Mouse (Mus musculus): ENCODE data around the gene Ost4. TPM values are rescaled to one million over a fixed set of nuclear protein-coding genes. Genes with fewer than 3 reads are reported as not detected.

The Ost4 gene
- polyA plus RNA-seq (2017; shearing (Covaris generic)), result 100 to 1,000 TPM; 277 to 289 TPM

DNA sequence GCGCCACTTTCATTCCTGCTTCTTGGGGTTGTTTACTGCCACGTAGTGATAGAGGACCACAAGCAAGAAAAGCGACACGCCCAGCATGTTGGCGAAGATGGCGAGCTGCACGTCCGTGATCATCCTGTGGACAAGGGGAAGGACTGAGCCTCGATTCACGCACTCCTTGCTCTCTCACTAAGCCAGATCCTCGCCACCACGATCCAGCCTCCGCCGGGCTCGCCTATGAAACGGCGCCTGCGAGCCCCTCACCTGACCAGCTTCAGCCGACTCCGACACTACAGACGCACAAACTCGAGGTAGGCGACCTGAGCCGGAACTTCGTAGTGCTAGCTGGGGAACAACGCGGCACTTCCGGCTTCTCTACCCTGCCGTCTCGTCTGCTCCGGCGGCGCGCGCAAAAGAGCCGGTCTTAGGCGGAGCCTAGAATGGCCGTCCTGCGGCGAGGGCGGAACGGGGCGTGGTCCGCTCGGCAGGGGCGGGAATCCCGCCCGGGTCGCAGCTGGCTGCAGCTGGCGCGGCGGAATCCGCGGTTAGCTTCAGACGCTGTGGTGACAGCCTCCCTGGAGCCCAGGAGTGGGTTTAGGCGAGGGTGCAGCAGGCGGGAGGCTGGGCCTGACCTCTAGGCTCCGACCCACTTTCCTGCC is at the start of gene Ost4:
TSS of gene Ost4 (minus strand) at position 376 of the 647 bp plus-strand sequence.
- peak; percentile 98 for ATAC-seq

DNA sequence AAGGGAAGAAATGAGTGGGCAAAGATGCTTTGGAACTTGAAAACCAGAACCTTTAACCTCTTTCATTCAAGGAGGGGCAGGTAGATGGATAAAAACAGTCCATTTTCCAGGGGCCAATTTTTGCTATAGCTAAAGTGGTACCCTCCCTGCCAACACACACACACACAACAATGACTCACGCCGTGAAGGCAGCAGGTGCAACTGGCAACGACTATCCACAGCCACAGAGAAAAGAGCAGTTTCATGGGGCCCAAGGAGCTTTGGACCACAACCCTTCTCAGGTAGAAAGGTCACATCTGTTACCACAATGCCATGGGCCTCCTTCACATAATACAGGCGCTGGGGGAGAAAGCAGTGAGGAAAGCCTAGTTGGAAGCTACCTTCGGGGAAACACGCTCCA is 48.2 kb upstream of the Ost4 start:
- ATAC-seq, result no peak

DNA sequence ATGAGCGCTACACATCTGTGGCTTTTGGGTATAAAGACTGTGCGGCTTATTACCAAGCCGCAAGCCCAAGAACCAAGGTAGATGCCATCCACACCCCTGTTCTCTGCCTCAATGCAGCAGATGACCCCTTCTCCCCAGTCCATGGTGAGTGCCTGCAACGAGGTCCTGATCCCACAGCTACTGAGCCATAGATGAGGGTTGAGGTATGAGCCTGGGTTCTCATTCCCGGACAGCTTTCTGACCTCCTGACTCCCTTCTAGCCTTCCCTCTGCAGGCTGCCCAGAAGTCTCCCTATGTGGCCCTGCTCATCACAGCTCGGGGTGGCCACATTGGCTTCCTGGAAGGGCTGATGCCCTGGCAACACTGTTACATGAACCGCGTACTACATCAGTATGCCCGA is 47.0 kb upstream of the Ost4 start:
- ATAC-seq, result no peak

DNA sequence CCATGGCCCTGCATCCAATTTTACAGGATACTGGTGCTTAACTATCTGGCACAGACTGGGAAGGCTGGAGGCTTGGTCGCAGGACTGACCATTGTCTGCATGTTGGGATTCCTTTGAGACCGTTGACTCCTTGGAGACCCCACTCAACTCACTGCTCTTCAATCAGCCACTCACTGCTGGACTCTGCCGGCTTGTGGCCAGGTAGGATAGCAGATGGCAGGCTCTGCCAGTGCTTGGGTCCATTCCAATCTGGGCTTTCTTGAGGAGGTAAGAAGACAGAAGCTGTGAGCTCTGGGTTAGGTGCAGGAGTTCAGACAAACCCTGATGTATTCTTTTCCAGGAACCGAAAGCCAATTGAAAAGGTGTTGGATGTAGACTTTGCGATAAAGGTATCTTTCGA is 46.5 kb upstream of the Ost4 start:
- ATAC-seq, result no peak

DNA sequence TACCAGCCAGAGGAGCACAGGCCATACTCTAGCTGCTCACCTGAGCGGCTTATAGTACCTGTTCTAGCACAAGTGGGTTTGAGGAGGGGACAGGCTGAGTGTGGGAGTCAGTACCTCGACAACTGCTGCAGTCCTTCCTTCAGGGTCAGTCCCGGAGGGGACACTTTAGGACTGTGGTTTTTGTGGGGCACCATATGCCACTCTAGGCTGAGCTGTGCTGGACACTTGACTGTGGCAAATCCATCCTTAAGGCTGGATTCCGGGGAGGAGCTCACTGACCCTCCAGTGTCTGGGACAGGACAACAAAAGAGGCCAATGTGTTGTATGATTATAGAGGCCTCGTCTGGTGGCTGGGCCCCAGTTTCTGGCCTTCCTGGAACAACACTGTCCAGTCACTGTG is 45.0 kb upstream of the Ost4 start:
- no peak for ATAC-seq

DNA sequence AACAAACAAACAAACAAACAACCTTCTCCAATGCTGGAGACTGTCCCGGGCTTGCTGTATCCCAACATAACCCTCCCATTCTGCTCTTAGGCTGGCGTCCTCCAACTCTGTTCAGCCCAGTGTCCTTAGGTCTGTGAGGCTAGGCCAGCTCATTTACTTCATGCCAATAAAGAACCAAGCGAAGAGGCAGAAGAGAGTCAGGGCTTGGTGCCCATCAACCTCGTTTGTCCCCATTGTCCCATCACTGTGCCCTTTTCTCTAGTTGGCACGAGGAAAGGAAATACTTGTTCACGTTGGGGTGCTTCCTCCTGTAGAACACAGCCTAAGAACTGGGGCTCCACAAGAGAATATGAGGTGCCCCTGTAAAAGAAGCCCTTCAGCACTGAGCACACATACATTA is 44.1 kb upstream of the Ost4 start:
- no peak for ATAC-seq

DNA sequence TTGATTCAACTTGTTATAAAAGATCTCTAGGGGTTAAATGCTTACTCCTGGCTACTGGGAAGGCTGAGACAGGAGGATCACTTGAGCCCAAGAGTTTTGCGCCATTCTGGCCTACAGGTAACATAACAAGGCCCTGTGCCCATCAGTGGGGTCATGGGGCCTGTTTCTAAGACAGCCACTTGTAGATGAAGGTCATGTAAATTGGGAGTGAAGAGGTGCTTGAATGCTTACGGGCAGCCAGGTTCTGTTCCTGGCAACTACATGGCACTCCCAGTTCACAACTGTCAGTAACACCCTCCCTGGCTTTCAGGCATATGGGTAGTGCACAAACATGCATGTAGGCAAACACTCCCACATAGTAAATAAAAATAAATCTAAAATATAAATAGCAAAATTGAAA is 43.3 kb upstream of the Ost4 start:
- ATAC-seq, result no peak

DNA sequence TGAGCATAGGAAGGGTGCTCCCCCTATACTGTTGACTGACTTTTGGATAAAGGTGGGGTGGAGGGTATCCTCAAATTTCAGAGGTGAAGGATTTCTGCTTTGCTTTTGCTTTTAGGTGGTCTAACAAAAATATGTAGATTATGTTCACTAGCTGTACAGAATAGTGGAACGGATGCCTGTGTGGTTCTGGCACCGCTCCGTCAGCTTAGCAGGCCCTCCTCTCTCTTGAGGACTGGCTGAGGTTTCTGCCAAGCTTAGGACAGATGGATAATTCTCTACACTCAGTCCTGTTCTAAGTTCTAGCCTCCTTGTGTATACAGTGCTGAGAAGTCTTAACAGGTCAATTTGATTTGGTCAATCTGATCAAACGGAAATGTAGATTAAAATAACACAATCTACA is 42.9 kb upstream of the Ost4 start:
- no peak for ATAC-seq

DNA sequence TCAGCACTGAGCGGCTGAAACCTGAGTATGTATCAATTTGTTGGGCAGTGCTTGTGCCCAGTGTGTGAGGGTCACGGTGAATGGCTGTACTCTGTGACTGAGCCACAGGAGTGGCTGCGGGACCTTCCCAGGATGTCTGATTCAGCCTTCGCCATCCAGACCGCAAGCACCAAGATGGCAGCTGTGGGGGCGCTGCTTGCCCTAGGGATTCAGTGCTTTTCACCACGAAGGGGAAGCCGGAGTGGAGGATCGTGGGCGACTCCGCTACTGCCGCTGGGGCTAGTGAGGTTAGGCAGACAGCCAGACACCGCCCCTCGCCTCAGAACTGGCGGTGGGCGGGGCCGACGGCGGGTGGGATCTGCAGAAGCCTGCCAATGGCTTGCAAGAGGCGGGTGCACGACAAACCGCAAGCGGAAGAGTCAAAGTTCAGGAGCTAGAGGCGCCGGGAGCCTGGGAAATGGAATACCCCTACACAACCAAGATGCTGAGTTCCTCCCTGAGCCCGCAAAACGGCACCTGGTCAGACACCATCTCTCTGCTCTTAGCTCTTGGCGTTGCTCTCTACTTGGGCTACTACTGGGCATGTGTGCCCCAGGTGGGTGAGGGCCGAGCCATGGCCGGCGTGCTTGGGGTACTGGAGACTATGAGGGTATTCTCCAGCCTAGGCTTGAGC is 42.2 kb upstream of the Ost4 start:
- peak; percentile 92 for ATAC-seq

DNA sequence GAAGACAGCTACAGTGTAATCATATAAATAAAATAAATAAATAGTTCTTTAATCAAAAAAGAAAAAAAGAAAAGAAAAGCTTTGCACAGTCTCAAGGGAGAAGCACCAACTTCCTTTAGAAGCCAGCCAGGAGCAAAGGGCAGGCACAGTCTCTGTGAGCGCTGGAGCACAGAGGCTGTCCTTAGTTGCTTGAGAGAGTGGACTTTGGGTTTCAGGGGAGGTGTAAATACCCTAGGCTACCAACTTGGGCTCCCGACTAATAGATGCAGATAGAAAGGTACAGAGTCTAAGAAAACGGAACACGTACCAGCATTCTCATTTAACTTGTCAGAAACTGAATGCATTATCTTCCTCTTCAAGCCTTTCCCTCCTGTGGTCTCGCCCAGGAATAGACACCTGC is 41.0 kb upstream of the Ost4 start:
- ATAC-seq, result no peak

DNA sequence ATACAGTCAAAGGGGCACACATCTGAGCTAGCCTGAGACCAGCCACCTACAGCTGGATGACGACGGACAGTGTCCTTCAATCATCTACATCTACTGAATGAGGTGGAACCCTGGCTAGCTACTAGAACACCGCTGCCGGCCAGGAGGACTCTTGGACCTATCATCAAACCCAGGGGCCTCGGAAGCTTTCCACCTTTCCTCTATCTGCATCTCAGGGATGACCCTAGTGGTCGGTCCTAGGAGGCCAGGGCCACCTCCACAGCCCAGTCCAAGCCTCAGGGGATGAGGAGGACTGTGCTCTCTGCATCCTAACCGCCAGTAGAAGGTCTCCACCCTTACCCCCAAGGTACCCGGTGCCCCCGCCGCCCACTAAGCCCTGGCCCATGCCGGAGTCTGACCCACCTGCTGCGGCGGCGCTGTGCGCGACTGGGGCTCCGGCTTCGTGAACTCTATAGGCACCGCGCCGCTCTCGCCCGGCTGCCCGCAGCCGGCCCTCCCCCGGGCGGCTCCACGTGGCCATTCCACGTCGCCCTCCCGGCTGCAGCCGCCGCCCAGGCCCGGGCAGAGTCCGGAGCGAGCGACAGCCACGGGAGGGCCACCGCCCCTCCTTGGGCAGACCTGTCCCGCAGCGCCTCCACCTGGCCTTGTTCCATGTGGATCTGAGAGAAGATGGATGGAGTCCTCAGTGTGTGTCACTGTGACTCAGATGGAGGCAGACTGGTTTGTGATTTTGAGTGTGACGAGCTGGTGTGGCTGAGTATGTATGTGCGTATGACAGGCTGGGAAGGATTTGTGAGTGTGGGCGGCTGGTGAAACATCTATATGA is 37.6 kb upstream of the Ost4 start, which contains the start of gene Cgref1:
TSS of gene Cgref1 (minus strand) at position 636 of the 826 bp plus-strand sequence.
- no peak for ATAC-seq

DNA sequence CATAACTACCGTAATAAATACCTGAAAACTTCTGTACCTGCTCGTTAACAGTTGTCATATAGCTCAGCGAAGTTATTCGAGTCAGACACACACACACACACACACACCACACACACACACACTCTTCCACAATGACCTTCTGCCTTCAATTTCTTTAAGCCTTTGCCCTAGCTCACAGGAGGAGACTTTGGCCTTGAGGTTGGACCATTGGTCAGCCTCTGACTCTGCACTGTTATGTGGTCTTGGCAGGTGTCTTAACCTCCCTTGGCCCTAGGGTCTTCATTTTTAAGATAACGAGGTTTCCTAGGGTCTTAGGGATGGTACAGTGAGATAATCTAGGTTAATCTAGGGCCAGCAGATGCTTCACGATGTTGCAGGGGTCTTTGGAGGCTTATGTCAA is 36.8 kb upstream of the Ost4 start:
- no peak for ATAC-seq

DNA sequence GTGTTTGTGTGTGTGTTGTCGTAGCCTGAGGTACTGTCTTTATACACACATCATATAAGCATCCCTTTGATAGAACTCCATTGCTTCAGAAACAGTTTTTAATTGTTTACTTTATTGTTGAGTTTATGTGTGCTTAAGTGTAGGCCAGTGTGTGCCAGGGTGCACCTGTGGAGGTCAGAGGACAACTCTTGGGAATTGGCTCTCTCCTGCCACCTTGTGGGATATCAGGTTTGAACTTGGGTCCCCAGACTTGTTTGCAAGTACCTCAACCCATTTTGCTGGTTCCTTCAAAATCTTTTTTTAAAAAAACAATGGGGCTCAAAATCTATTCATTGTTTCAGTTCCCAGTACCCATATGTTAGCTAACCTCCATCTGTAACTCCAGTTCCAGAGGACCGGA is 35.4 kb upstream of the Ost4 start:
- ATAC-seq, result no peak

DNA sequence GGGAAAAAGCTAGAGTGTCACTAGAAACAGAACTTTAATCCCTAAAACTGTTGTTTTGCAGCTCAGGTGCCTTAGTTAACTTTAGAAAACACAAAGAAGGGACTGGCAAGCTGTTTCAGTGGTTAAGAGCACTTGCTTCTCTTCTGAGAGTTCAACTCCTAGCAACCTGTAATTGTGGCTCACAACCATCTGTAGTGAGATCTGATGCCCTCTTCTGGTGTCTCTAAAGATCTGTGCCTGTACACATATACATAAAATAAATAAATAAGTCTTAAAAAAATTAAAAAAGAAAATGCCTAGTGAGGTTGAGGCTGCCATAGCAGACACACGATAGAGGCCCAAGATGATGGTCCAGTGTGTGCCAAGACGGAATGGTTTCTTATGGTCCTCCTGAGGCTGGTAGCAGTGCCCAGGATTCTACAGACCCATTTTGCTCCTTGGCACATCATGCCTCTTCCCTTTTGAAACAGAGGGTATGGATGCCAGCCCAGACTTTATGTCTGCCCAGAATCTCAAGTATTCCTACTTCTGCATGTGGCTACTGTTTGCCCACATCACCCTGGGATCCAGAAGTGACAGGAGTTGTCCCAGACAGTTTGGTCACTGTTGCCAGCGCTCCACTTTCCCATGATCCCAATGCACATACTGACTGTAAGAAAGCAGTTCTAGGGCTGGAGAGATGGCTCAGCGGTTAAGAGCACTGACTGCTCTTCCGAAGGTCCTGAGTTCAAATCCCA is 27.3 kb upstream of the Ost4 start:
- ATAC-seq, result no peak

DNA sequence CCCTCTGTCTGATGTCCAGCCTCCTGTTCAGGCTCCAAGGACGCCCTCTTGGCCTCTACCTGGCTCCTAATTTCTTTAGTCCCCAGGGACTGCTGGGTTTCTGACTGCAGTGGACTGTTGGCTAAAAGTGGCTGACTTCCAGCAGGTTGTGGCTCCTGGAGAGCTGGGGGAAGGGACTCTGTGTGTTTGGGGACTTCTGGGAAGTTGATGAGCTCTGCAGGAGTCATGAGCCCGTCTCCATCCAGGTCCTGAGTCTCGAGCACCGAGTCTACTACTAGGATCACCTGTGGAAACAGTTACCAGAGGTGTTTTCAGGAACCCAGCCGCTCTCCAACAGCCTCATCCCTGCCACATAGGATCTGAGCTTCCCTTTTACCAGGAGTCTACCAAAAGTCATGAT is 26.1 kb upstream of the Ost4 start:
- ATAC-seq, result no peak

DNA sequence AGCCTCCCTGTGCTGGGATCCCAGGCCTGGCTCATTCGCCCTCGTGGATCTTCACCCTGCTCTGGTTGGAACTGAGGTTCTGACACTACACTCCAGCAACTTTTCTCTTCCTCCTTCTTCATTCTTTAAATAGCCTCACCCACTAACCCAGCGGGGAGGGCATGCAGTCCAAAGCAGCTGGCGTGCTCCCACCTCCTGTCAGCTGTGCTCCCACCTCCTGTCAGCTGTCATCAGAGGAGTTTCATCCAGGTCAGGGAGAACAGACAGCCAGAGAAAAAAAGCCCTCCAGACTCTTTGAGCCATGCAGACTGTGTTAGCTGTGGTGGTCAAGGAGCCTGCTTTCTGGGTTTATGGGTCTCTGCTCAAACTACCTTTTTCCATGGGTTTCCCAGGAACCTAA is 23.8 kb upstream of the Ost4 start:
- ATAC-seq, result no peak

DNA sequence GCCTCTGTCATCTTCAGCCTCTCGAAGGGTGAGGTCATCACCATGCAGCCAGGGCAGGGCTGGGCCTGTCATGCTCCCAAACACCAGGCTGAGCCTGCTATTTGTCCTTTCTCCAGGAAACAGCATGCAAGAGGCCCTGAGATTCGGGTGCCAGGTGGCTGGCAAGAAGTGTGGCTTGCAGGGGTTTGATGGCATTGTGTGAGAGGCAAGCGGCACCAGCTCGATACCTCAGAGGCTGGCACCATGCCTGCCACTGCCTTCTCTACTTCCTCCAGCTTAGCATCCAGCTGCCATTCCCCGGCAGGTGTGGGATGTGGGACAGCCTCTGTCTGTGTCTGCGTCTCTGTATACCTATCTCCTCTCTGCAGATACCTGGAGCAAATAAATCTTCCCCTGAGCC is 23.3 kb upstream of the Ost4 start:
- no peak for ATAC-seq

DNA sequence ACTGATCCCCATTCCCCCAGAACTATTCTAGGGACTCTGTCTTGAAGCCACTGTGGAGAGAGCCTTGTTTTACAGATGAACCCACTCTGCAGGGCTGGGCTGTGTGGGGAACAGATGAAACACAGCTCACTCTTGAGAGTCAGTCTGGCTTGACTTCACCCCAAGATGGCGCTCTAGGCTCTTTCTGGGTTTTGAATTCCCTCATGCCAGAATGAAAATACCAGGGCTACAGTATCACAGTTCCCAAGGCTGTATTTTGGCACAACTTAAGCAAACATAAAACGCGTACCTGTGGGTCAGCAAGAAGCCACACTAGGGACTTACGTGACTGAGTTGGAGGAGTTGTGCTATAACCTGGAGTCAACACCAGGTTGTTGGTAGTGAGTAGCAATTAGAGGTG is 22.5 kb upstream of the Ost4 start:
- ATAC-seq, result peak; percentile 19

DNA sequence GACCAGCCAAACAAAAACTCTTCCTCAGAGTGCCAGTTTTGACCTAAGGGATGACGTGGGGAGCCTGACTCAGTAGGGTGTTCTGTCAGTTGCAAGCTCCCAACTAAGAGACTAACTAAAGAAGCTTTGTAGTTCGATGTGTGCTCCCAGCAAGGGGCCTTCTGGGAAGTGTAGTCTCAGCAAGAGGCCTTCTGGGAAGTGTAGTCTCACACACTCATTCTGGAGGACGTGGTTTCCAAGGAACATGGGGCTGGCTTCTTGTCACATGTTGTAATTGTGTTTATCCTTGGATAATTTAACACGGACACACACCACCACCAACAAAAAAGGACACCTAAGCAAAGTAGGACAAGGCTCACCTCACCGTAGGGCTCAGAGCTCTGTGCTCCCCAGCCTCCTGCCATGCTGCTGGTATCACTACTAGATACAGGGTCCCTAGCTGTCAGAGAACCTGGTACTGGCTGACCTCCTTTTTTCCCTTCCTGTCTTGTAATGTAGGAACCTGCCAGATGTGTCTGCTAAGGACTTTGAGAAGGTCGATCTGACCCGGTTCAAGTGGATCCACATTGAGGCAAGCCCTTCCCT is 20.4 kb upstream of the Ost4 start:
- no peak for ATAC-seq

DNA sequence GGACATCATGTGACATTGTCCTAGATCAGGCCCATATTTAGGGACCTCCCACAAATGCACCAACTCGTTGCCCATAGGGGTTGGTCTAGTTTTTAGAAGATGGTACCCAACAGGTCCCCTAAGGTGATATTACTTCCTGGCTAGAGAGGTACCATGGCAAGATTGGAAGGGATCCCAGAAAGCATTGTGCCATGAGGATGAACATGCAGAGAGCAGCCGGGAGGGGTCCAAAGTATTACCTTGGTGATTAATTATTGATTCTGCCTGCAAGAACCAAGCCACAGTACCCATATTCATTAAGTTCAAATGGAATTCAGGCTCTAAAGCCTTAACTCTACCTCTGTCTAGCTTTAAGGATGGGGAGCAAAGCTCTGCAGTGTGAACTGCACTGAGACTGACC is 18.5 kb upstream of the Ost4 start:
- no peak for ATAC-seq

DNA sequence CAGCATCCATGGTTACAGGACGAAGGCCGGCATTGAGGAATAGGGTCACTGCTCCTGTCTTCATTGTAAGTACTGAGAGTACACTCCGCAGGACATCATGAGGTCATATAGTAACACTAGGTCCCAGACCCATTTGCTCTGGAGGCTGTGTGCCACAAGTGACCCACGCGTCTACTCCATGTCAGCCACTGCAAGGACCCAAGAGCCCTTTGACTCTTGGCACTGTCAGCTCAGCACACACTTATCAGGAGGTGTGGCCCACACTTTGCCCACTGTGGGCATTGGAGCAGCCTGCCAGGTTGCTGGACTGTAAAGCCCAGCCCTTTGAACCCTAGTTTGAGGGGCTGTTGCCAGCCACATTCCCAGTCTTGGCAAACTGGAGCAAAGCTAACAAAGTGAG is 17.6 kb upstream of the Ost4 start:
- ATAC-seq, result no peak

DNA sequence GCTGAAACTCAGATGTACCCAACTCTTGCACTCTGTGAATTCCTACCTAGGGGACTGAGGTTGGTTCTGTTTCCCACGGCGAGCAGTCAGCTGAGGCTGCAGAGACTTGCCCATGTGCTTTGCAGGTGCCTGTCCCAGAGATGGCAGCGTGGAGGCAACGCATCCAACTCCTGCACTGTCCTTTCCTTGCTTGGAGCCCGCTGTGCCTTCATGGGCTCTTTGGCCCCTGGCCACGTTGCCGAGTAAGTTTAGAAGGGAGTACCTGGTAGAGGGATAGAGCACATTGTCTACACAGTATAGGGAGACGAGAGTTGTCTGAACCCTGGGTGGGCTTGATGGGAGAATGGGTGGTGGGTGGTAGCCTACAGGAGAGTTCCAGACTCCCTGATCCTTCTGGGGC is 17.0 kb upstream of the Ost4 start:
- ATAC-seq, result no peak

DNA sequence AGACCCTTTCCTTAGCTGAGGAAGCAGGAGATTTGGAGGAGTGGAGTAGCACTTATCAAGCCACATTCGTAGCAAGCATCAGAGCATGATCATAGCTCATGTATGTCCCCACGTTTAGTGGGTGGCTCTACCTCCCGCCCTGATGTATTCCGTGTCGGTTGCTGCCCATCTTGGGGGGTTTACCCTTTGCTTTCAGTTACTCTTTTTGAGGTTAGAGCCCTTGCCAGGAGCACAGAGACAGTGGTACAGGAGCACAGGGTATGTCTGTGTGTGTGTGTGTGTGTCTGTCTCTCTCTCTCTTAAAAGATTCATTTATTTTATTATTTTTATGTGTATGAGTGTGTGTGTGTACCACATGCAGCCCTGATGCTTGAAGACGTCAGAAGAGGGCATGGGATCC is 15.5 kb upstream of the Ost4 start:
- ATAC-seq, result no peak
